Mouse (Mus musculus): ENCODE measurements around the gene Plch2.

GRCm38 (mm10) chr4:154960690-154961225 lies 95.8 kb downstream of the Plch2 start, which contains the start of gene Hes5:
- no peak for TF ChIP-seq POLR2A (IDR thresholded peaks at IDR 0.05; ENCODE audit: borderline replicate concordance, extremely low read depth, low read depth, low read length)
- no peak for TF ChIP-seq CTCF (IDR thresholded peaks at IDR 0.05; ENCODE audit: insufficient read depth, low read length)

All from lung, adult 2 months (tissue).